31 mouse cellular contexts compared by ENCODE assay signal in genomic region chr6:42513461-42513860, GRCm38 (mm10). TPM values are rescaled to one million over a fixed set of nuclear protein-coding genes. Genes with fewer than 3 reads are reported as not detected.
DNase-seq lines count a peak whose midpoint lies in the region; ATAC-seq and TF ChIP-seq lines count a peak whose summit lies in the region.
"Had no signal": no experiment of that assay in that cellular context is flagged by ENCODE, and none has a peak within 500 bp of the region (broad histone marks: within the 10 kb centered on the region; RNA-seq: fewer than 3 reads in every experiment).

No protein-coding gene starts in this region.

- H3K4me3 ChIP-seq in lung, embryonic 16.5 days (ENCODE audit: low read length): no peak overlapping the region
- no peak overlapping the region for H3K4me3 ChIP-seq in embryonic fibroblast, embryonic 13.5 days (ENCODE audit: insufficient read depth, low read length)
- H3K4me3 ChIP-seq in kidney, embryonic 15.5 days (replicated peaks): no peak overlapping the region
- H3K4me3 ChIP-seq: embryonic facial prominence, embryonic 12.5 days; heart, adult 2 months; hindbrain, embryonic 10.5 days; hindbrain, embryonic 13.5 days; intestine, embryonic 15.5 days had no signal

- TF ChIP-seq CTCF in embryonic fibroblast, embryonic 13.5 days (IDR thresholded peaks at IDR 0.05; ENCODE audit: borderline replicate concordance, insufficient read depth, low read length): no peak

- 49% methylated on average over 1 of the region's 1 CpGs for WGBS in lung, embryonic 16.5 days
- WGBS in kidney, embryonic 15.5 days: 68% methylated on average over 1 of the region's 1 CpGs

- no peaks in the 10 kb centered on the region for H3K9me3 ChIP-seq in lung, embryonic 16.5 days (ENCODE audit: control insufficient read depth, low read length)
- no peaks in the 10 kb centered on the region for H3K9me3 ChIP-seq in kidney, embryonic 15.5 days (replicated peaks)
- H3K9me3 ChIP-seq: embryonic facial prominence, embryonic 12.5 days; hindbrain, embryonic 10.5 days; hindbrain, embryonic 13.5 days; intestine, embryonic 15.5 days had no signal

- H3K36me3 ChIP-seq in lung, embryonic 16.5 days (ENCODE audit: control insufficient read depth, insufficient read depth, low read length): no peaks in the 10 kb centered on the region
- H3K36me3 ChIP-seq in kidney, embryonic 15.5 days: no peaks in the 10 kb centered on the region
- H3K36me3 ChIP-seq: embryonic facial prominence, embryonic 12.5 days; hindbrain, embryonic 10.5 days; hindbrain, embryonic 13.5 days; intestine, embryonic 15.5 days had no signal

- TF ChIP-seq POLR2A in embryonic fibroblast, embryonic 13.5 days (IDR thresholded peaks at IDR 0.05; ENCODE audit: low read depth, low read length): no peak

- no peak for DNase-seq in lung, postnatal 4 days
- DNase-seq in 3T3-L1 (ENCODE audit: low read depth, low spot score): peak; percentile 69
- peak; percentile 60 for DNase-seq in Muller cell, postnatal 12 days (ENCODE audit: inconsistent ontology term)
- no peak for DNase-seq in cerebellum, adult 8-10 months
- DNase-seq: adrenal gland, adult 8-10 months; adrenal gland, postnatal 25 days; cerebellum, adult 11-12 months; cerebellum, adult 9-10 months; cerebellum, postnatal 14 days; forebrain, postnatal 0 days; gastrocnemius, postnatal 25 days; heart, adult 2 months; heart, postnatal 36 days; kidney, adult 11 months had no signal

- H3K4me1 ChIP-seq in lung, embryonic 16.5 days (replicated peaks; ENCODE audit: control insufficient read depth, insufficient read depth, low read length): no peaks in the 10 kb centered on the region
- H3K4me1 ChIP-seq in embryonic fibroblast, embryonic 13.5 days (ENCODE audit: control insufficient read depth, insufficient read depth, low read length): peaks cover 12% of the 10 kb centered on the region; the same call in 1 of the 2 replicates
- H3K4me1 ChIP-seq in kidney, embryonic 15.5 days: no peaks in the 10 kb centered on the region
- H3K4me1 ChIP-seq: embryonic facial prominence, embryonic 12.5 days; hindbrain, embryonic 10.5 days; hindbrain, embryonic 13.5 days; intestine, embryonic 15.5 days had no signal

- H3K4me2 ChIP-seq in lung, embryonic 16.5 days (ENCODE audit: low read depth, low read length): no peak overlapping the region
- H3K4me2 ChIP-seq in kidney, embryonic 15.5 days: no peak overlapping the region
- H3K4me2 ChIP-seq: embryonic facial prominence, embryonic 12.5 days; heart, embryonic 11.5 days; hindbrain, embryonic 13.5 days; intestine, embryonic 15.5 days had no signal

- no peak overlapping the region for H3K9ac ChIP-seq in lung, embryonic 16.5 days (ENCODE audit: low read length)
- H3K9ac ChIP-seq in kidney, embryonic 15.5 days: no peak overlapping the region
- H3K9ac ChIP-seq: embryonic facial prominence, embryonic 12.5 days; forebrain, postnatal 0 days; hindbrain, embryonic 13.5 days; intestine, embryonic 15.5 days had no signal

- peak; percentile 26; the same call in 1 of the 2 replicates for ATAC-seq in lung, embryonic 16.5 days (ENCODE audit: low read depth)
- no peak for ATAC-seq in kidney, embryonic 15.5 days (replicated peaks; ENCODE audit: low FRiP score)
- ATAC-seq: activated CD4-positive, CD25-positive, alpha-beta regulatory T cell, adult 4 months; forebrain, embryonic 14.5 days; forebrain, postnatal 0 days; hindbrain, embryonic 16.5 days; intestine, embryonic 15.5 days had no signal

- no peak overlapping the region for H3K27ac ChIP-seq in lung, embryonic 16.5 days (ENCODE audit: low read length)
- peak overlapping the region; percentile 98 for H3K27ac ChIP-seq in embryonic fibroblast, embryonic 13.5 days (ENCODE audit: insufficient read depth, low read length)
- no peak overlapping the region for H3K27ac ChIP-seq in kidney, embryonic 15.5 days
- H3K27ac ChIP-seq: embryonic facial prominence, embryonic 12.5 days; heart, adult 2 months; hindbrain, embryonic 10.5 days; hindbrain, embryonic 13.5 days; intestine, embryonic 15.5 days had no signal

- H3K27me3 ChIP-seq in lung, embryonic 16.5 days (ENCODE audit: control insufficient read depth, insufficient read depth, low read depth, low read length): no peaks in the 10 kb centered on the region
- no peaks in the 10 kb centered on the region for H3K27me3 ChIP-seq in kidney, embryonic 15.5 days
- H3K27me3 ChIP-seq: embryonic facial prominence, embryonic 12.5 days; hindbrain, embryonic 13.5 days; intestine, embryonic 15.5 days had no signal

RNA-seq across cellular contexts. Expression of gene Olfr456, which starts 26.4 kb away (rescaled TPM):
- 0.19 TPM in 1 of 2 replicates, not detected in the other for polyA plus RNA-seq in lung, embryonic 16.5 days (2015; fragmentation: Nextera tagmentation; extraction: Ambion mirVana)
- polyA plus RNA-seq in embryonic fibroblast, embryonic 13.5 days (2011; ENCODE audit: insufficient read length, low read depth, missing spikeins): not detected in 2 replicates
- not detected in 2 replicates for polyA plus RNA-seq in kidney, embryonic 15.5 days (2015; fragmentation: Nextera tagmentation; extraction: Ambion mirVana)
- polyA plus RNA-seq: activated CD4-positive, CD25-positive, alpha-beta regulatory T cell, adult 4 months; brain, embryonic 14.5 days; embryonic facial prominence, embryonic 12.5 days; forebrain, embryonic 11.5 days; forebrain, embryonic 14.5 days; forebrain, postnatal 0 days; frontal cortex, adult 2 months; gonadal fat pad, adult 2 months; heart, adult 2 months; heart, embryonic 11.5 days; heart, embryonic 14.5 days; heart, postnatal 0 days; hindbrain, embryonic 10.5 days; hindbrain, embryonic 13.5 days; hindbrain, embryonic 16.5 days; intestine, embryonic 15.5 days had no signal

RNA-seq across cellular contexts. Expression of gene Olfr455, which starts 33.9 kb away (rescaled TPM):
- not detected in 2 replicates for polyA plus RNA-seq in lung, embryonic 16.5 days (2015; fragmentation: Nextera tagmentation; extraction: Ambion mirVana)
- polyA plus RNA-seq in embryonic fibroblast, embryonic 13.5 days (2011; ENCODE audit: insufficient read length, low read depth, missing spikeins): not detected in 2 replicates
- polyA plus RNA-seq in kidney, embryonic 15.5 days (2015; fragmentation: Nextera tagmentation; extraction: Ambion mirVana): not detected in 2 replicates
- polyA plus RNA-seq: brain, embryonic 14.5 days; embryonic facial prominence, embryonic 12.5 days; forebrain, embryonic 11.5 days; forebrain, embryonic 14.5 days; forebrain, postnatal 0 days; frontal cortex, adult 2 months; gonadal fat pad, adult 2 months; heart, adult 2 months; heart, embryonic 11.5 days; heart, embryonic 14.5 days; heart, postnatal 0 days; hindbrain, embryonic 10.5 days; hindbrain, embryonic 13.5 days; hindbrain, embryonic 16.5 days; intestine, embryonic 15.5 days had no signal

RNA-seq across cellular contexts. Expression of gene Olfr457, which starts 37.3 kb away (rescaled TPM):
- 0.04 TPM in 1 of 2 replicates, not detected in the other for polyA plus RNA-seq in lung, embryonic 16.5 days (2015; fragmentation: Nextera tagmentation; extraction: Ambion mirVana)
- not detected in 2 replicates for polyA plus RNA-seq in embryonic fibroblast, embryonic 13.5 days (2011; ENCODE audit: insufficient read length, low read depth, missing spikeins)
- 0.04 TPM in 1 of 2 replicates, not detected in the other for polyA plus RNA-seq in kidney, embryonic 15.5 days (2015; fragmentation: Nextera tagmentation; extraction: Ambion mirVana)
- polyA plus RNA-seq: activated CD4-positive, CD25-positive, alpha-beta regulatory T cell, adult 4 months; brain, embryonic 14.5 days; embryonic facial prominence, embryonic 12.5 days; forebrain, embryonic 11.5 days; forebrain, embryonic 14.5 days; forebrain, postnatal 0 days; frontal cortex, adult 2 months; gonadal fat pad, adult 2 months; heart, adult 2 months; heart, embryonic 11.5 days; heart, postnatal 0 days; hindbrain, embryonic 10.5 days; hindbrain, embryonic 13.5 days; hindbrain, embryonic 16.5 days; intestine, embryonic 15.5 days had no signal

RNA-seq across cellular contexts. Expression of gene Olfr458, which starts 48.5 kb away (rescaled TPM):
- not detected in 2 replicates for polyA plus RNA-seq in lung, embryonic 16.5 days (2015; fragmentation: Nextera tagmentation; extraction: Ambion mirVana)
- polyA plus RNA-seq in embryonic fibroblast, embryonic 13.5 days (2011; ENCODE audit: insufficient read length, low read depth, missing spikeins): not detected in 2 replicates
- not detected in 2 replicates for polyA plus RNA-seq in kidney, embryonic 15.5 days (2015; fragmentation: Nextera tagmentation; extraction: Ambion mirVana)
- polyA plus RNA-seq: activated CD4-positive, CD25-positive, alpha-beta regulatory T cell, adult 4 months; brain, embryonic 14.5 days; embryonic facial prominence, embryonic 12.5 days; forebrain, embryonic 11.5 days; forebrain, embryonic 14.5 days; forebrain, postnatal 0 days; frontal cortex, adult 2 months; gonadal fat pad, adult 2 months; heart, adult 2 months; heart, embryonic 11.5 days; heart, embryonic 14.5 days; heart, postnatal 0 days; hindbrain, embryonic 10.5 days; hindbrain, embryonic 13.5 days; hindbrain, embryonic 16.5 days; intestine, embryonic 15.5 days had no signal

Comparison
In these comparisons a context has a peak if more than half of its experiments do, and no peak if none do; other contexts are left out.
1. DNase-seq: peak in 3T3-L1 (single experiment) and Muller cell, postnatal 12 days (single experiment); none in lung, postnatal 4 days (0 of 2) and cerebellum, adult 8-10 months (single experiment).